Mouse (Mus musculus) midbrain, postnatal 0 days (tissue): ENCODE measurements at regions not wholly inside any gene's neighbourhood (a gene's known extent, or its start where the extent isn't known, plus 50 kb on each side); places are given as distances from the start of the nearest gene placed in this dataset.
A peak's percentile ranks its signal among the peaks of the same experiment; 100 is the strongest.

Experiments used
- ATAC-seq: fragments of 200-750 bp; cut with Nextera tagmentation; 2 replicates; pipeline ENCODE4 v1.8.0; 2017; ENCODE audit warnings: moderate number of reproducible peaks, mild to moderate bottlenecking, moderate TSS enrichment, moderate library complexity; ENCODE audit not compliant: low FRiP score
- DNase-seq: peaks from one replicate; pipeline ENCODE4 v3.0.0-alpha.2; 2015; ENCODE audit warnings: low spot score
- H3K27ac ChIP-seq: fragments of 300-500 bp; sonication (generic); 2 replicates; pipeline ENCODE4 v1.5.1; 2014; ENCODE audit warnings: low read depth, mild to moderate bottlenecking, low read length, mixed read lengths
- H3K27me3 ChIP-seq: fragments of 300-500 bp; sonication (generic); 2 replicates; pipeline ENCODE4 v1.6.1; 2014; ENCODE audit warnings: low read length, control low read depth, mixed read lengths; ENCODE audit not compliant: insufficient read depth
- H3K36me3 ChIP-seq: fragments of 300-500 bp; sonication (generic); 2 replicates; pipeline ENCODE4 v1.6.1; 2014; ENCODE audit warnings: low read length, control low read depth, mixed read lengths; ENCODE audit not compliant: insufficient read depth
- H3K4me1 ChIP-seq: fragments of 300-500 bp; sonication (generic); 2 replicates; pipeline ENCODE4 v1.6.1; 2014; ENCODE audit warnings: mild to moderate bottlenecking, control low read depth, antibody characterized with exemption, low read length, mixed read lengths; ENCODE audit not compliant: insufficient read depth
- H3K4me2 ChIP-seq: fragments of 300-500 bp; sonication (generic); 2 replicates; pipeline ENCODE4 v1.6.1; 2014; ENCODE audit warnings: low read depth, mild to moderate bottlenecking, low read length, mixed read lengths; ENCODE audit not compliant: poor library complexity, severe bottlenecking
- H3K4me3 ChIP-seq: fragments of 300-500 bp; sonication (generic); 2 replicates; pipeline ENCODE4 v1.5.1; 2014; ENCODE audit warnings: low read depth, mild to moderate bottlenecking, low read length, moderate library complexity
- H3K9ac ChIP-seq: fragments of 300-500 bp; sonication (generic); replicated peaks from 2 replicates; pipeline ENCODE4 v1.6.1; 2014; ENCODE audit warnings: mild to moderate bottlenecking, low read length, moderate library complexity, mixed read lengths; ENCODE audit not compliant: poor library complexity, severe bottlenecking
- H3K9me3 ChIP-seq: fragments of 300-500 bp; sonication (generic); 2 replicates; pipeline ENCODE4 v1.6.1; 2016; ENCODE audit warnings: low read length, control low read depth
- CTCF ChIP-seq: IDR thresholded peaks from 2 replicates; pipeline ENCODE4 v1.5.1; 2016; ENCODE audit warnings: antibody characterized with exemption, mild to moderate bottlenecking
- WGBS: fragments of 180-500 bp; shearing (Covaris S2); extraction: QIAGEN DNeasy Blood & Tissue Kit; methylation state at CpG from one replicate; pipeline ENCODE4 v1.1.7; 2014; 5-methylcytosine and 5-hydroxymethylcytosine counted together

DNA sequence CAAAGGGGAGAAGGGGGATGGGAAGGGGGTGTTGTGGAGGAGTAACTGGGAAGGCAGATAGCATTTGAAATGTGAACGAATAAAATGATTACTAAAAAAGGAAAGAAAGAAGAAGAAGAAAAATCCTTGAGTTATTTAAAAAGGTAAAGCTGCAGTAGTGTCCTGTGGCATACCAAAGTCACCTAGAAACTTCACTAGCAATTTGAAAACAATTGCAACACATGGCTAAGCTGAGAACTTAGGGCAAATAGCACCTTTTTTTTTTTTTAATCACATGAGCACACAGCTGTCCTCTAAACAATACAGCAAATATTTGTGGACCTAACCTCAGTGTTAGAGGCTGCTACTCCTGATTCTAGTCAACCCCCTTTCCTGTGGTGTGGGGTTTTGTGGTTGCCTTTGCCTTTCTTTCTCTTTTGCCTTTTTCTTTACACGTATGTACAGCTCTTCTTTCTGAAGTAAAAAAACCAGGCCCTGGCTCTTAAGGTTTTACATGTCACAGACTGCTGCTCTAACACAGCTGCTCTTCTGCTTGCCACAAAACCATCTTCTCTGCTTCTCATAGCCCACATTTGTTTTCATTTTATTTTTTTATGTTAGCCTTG is 71.6 kb upstream of the Ctsc start:
- H3K27me3 ChIP-seq, result no peaks in the 10 kb centered on the region
- WGBS, result 60% methylated on average over 2 of the region's 2 CpGs
- no peak overlapping the region for H3K27ac ChIP-seq
- H3K36me3 ChIP-seq, result no peaks in the 10 kb centered on the region
- no peak for TF ChIP-seq CTCF
- no peak overlapping the region for H3K9ac ChIP-seq
- no peak for DNase-seq
- H3K4me1 ChIP-seq, result 0 out of 2 replicates have a peak, but pooled peaks cover 3% of the 10 kb centered on the region
- no peaks in the 10 kb centered on the region for H3K9me3 ChIP-seq
- ATAC-seq, result no peak
- no peak overlapping the region for H3K4me2 ChIP-seq
- H3K4me3 ChIP-seq, result no peak overlapping the region

- ATAC-seq (no peak), DNase-seq (peak; percentile 52)
- Histone ChIP-seq H3K27ac (no peak overlapping the region), H3K4me1 (0 out of 2 replicates have a peak, but pooled peaks cover 3% of the 10 kb centered on the region), H3K36me3 (no peaks in the 10 kb centered on the region), H3K27me3 (no peaks in the 10 kb centered on the region), H3K4me2 (peak overlapping the region; percentile 9; the same call in 1 of the 2 replicates), H3K9me3 (no peaks in the 10 kb centered on the region), H3K4me3 (no peak overlapping the region), H3K9ac (no peak overlapping the region)
- WGBS, result 16% methylated on average over 10 of the region's 10 CpGs
- TF ChIP-seq CTCF, result no peak
These were observed 70.8 kb upstream of the Ctsc start for GRCm38 (mm10) chr7:88206914-88207710.

DNA sequence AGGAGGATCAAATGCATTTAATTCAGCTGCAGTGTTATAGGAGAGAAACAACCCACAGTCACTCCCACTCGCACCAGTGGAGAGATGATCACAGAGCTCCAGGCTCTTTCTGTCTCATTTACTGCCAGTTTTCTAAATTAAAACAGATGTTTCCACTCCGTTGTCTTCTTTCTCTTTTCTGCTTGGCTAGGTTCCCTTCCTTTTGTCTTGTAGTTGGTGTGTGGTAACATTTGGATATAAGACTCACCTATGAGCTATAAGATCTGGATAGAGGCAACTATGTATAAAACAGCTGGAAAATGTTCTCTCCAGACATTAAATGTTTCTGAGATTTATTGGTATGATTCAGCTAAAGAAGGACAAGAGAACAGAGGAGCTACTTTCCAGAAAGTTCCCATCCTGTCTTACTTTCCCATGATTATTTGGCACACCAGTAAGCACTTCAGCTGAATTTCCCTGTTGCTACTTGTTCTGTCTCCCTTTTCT is 63.1 kb upstream of the Ctsc start:
- Histone ChIP-seq H3K27ac (no peak overlapping the region), H3K27me3 (no peaks in the 10 kb centered on the region), H3K36me3 (no peaks in the 10 kb centered on the region), H3K9me3 (no peaks in the 10 kb centered on the region), H3K4me3 (no peak overlapping the region), H3K9ac (no peak overlapping the region), H3K4me1 (no peaks in the 10 kb centered on the region), H3K4me2 (no peak overlapping the region)
- 67% methylated on average over 2 of the region's 2 CpGs for WGBS
- ATAC-seq (no peak), DNase-seq (no peak)
- no peak for TF ChIP-seq CTCF

DNA sequence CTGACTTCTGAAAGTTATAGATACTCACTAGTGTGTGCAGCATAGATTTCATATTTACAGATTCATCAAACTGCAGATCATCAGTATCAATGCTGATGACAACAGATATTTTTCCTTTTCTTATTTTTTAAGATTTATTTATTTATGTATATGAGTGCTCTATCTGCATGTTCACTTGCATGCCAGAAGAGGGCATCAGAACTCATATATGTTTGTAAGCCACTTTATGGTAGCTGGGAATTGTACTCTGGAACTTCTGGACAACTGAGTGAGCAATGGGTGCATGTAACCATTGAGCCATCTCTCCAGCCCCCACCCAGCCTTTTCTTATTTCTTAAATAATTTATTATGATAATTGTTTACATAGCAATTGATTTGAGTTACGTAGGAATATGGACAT is 62.5 kb upstream of the Ctsc start:
- Histone ChIP-seq H3K9me3 (no peaks in the 10 kb centered on the region), H3K36me3 (no peaks in the 10 kb centered on the region), H3K9ac (no peak overlapping the region), H3K4me1 (no peaks in the 10 kb centered on the region), H3K4me2 (no peak overlapping the region), H3K27ac (no peak overlapping the region), H3K4me3 (no peak overlapping the region), H3K27me3 (no peaks in the 10 kb centered on the region)
- ATAC-seq (no peak), DNase-seq (no peak)
- 85% methylated on average over 1 of the region's 1 CpGs for WGBS
- TF ChIP-seq CTCF, result peak; percentile 32; the same call in 1 of the 2 replicates

GRCm38 (mm10) chr7:88222141-88222540 is 55.7 kb upstream of the Ctsc start:
- Histone ChIP-seq H3K4me3 (no peak overlapping the region), H3K4me2 (no peak overlapping the region), H3K27me3 (no peaks in the 10 kb centered on the region), H3K36me3 (no peaks in the 10 kb centered on the region), H3K9me3 (no peaks in the 10 kb centered on the region), H3K4me1 (no peaks in the 10 kb centered on the region), H3K9ac (no peak overlapping the region), H3K27ac (no peak overlapping the region)
- TF ChIP-seq CTCF, result no peak
- ATAC-seq, result no peak
- WGBS, result 86% methylated on average over 2 of the region's 2 CpGs
- DNase-seq, result no peak

DNA sequence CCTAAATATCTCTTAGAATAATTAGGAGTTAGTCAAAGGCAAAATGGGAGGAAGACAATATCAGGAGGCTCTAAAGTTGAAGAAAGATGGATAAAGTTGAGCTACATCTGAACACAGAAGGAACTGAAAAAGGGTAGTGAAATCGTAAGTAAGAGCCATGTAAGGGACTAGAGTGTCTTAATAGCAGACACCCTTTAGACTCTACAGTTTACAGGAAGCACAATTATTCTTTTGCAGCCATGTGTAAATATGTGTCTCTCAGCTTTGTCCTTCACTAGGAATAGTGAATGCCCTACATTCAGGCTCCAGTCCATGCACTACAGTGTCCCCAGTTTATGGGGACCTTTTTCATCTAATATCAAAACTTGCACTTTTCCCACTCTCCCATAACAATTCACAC is 52.1 kb upstream of the Ctsc start:
- no peak for TF ChIP-seq CTCF

More for the DNA sequence above, 52.1 kb upstream of the Ctsc start:
- Histone ChIP-seq H3K9me3 (no peaks in the 10 kb centered on the region), H3K27ac (no peak overlapping the region), H3K27me3 (no peaks in the 10 kb centered on the region), H3K4me3 (no peak overlapping the region), H3K4me1 (no peaks in the 10 kb centered on the region), H3K4me2 (no peak overlapping the region), H3K9ac (no peak overlapping the region), H3K36me3 (no peaks in the 10 kb centered on the region)
- 77% methylated on average over 1 of the region's 1 CpGs for WGBS
- DNase-seq (no peak), ATAC-seq (no peak)
